Mouse (Mus musculus): ENCODE measurements around the gene Det1. TPM values are rescaled to one million over a fixed set of nuclear protein-coding genes. Genes with fewer than 3 reads are reported as not detected.
A peak's percentile ranks its signal among the peaks of the same experiment; 100 is the strongest.

The Det1 gene
- total and polyA plus RNA-seq, 3 experiments: 15.8 to 16.8 TPM; not detected in 1

DNA sequence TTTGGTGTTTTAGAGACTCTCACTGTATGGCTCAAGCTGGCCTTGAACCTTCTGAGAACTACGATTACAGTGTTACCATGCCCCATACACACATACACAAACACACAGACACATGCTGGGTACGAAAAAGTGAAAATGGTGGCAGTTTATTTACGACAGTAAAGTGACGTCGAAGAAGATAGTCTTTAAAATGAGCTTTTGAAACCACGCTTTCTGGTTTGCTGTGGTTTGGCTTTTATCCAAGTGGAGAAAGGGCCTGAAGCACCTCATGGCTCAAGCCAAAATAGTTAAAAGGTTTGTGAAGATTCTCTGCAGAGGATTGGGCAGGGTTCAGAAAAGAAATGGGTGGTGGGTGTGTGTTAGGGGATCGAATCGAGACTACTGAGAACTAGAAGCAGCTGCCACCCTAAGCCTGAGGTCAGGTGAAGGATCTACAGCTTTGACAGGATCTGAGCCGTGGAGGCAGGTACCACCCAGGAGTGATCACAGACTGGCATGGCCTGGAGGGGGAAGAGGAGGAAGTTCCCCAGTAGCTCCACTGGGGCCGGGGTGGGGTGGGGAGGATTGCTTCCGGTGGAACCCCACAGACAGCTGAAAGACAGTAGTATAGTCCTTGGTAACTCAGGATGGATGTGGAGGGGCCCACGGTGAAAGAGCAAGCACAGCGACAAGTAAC is 53.0 kb downstream of the Det1 start (continued):
- peak; percentile 34; the same call in 1 of the 2 replicates for TF ChIP-seq NELFE (IDR thresholded peaks at IDR 0.05; ENCODE audit: low read depth, low read length)
- TF ChIP-seq EP300 (IDR thresholded peaks at IDR 0.05; ENCODE audit: low read depth in 1 of 2, low read length in 2 of 2): peak in 1 of 2 experiments; percentile 56; a peak in 3 of 4 replicates
- no peak for TF ChIP-seq TCF12 (IDR thresholded peaks at IDR 0.05; ENCODE audit: low read depth, low read length)
- TF ChIP-seq TAL1 (IDR thresholded peaks at IDR 0.05; ENCODE audit: low read length): no peak
- peak; percentile 34; the same call in 1 of the 2 replicates for TF ChIP-seq POLR2AphosphoS2 (IDR thresholded peaks at IDR 0.05; ENCODE audit: low read length)
- TF ChIP-seq SIN3A (IDR thresholded peaks at IDR 0.05; ENCODE audit: low read length): peak; percentile 66
- 0 out of 2 replicates have a peak, but pooled peaks have one; percentile 33 for TF ChIP-seq KAT2A (conservative IDR thresholded peaks at IDR 0.05; ENCODE audit: low read depth, low read length)
- peak; percentile 89; the same call in 1 of the 2 replicates for TF ChIP-seq MYC (IDR thresholded peaks at IDR 0.05; ENCODE audit: low read depth, low read length)
- 0 out of 2 replicates have a peak, but pooled peaks have one; percentile 34 for TF ChIP-seq ZMIZ1 (IDR thresholded peaks at IDR 0.05; ENCODE audit: low read depth, low read length)
- no peak for TF ChIP-seq CHD1 (IDR thresholded peaks at IDR 0.05; ENCODE audit: low read depth, low read length)
- no peak for TF ChIP-seq RAD21 (IDR thresholded peaks at IDR 0.05; ENCODE audit: low read depth, low read length)
- 0 out of 2 replicates have a peak, but pooled peaks have one; percentile 45 for TF ChIP-seq GABPA (IDR thresholded peaks at IDR 0.05; ENCODE audit: low read depth, low read length)
- TF ChIP-seq E2F4 (IDR thresholded peaks at IDR 0.05; ENCODE audit: borderline replicate concordance, low read depth, low read length): 0 out of 2 replicates have a peak, but pooled peaks have one; percentile 34
- no peak for TF ChIP-seq CTCF (IDR thresholded peaks at IDR 0.05 in 2 of 3, conservative IDR thresholded peaks at IDR 0.05 in 1 of 3; ENCODE audit: control insufficient read depth in 1 of 3, insufficient read depth in 1 of 3, low read depth in 2 of 3, low read length in 3 of 3, poor library complexity in 1 of 3, severe bottlenecking in 1 of 3)
- TF ChIP-seq SMC3 (IDR thresholded peaks at IDR 0.05; ENCODE audit: low read depth, low read length): no peak
- TF ChIP-seq HCFC1 (IDR thresholded peaks at IDR 0.05; ENCODE audit: low read depth, low read length): no peak; the same call in 1 of the 2 replicates

DNA sequence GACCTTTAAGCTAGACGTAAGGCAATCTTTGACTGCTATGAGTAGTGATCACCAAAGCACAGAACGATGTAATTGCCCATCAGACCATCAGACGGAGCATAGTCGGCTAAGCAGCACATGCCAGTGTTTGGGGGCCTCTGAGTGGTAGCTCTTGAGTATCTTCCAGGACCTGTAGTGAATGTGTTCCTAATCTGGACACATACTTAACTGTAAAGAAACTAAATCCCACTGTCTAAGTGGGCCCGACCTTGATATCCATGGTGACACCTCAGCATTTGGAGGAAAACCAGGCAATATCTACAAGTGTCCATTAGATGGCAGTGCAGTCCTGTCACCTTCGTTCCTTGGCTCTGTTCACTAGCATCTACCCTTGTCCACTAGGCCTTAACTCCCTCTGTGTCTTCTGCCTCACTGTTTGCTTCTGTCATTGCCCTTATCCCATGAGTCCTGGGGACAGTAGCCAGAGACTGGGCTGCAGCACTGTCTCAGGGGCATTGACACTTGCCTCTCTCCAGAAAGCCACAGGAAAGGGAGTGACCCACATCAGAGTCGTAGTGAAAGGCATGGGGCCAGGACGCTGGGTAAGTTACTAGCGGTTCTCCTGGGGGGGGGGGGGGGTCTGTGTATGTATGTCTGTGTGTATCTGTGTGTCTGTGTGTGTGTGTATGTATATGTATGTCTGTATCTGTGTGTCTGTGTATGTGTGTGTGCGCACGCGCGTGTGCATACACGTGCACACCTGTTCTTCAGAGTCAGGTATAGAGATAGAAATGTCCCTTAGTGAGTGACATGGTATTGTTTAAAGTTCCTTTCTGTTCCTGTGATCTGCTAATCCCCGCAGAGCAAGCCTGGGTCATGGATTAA is 55.5 kb downstream of the Det1 start:
- no peaks in the 10 kb centered on the region for H3K9me3 ChIP-seq (replicated peaks; ENCODE audit: insufficient read depth, low read length)
- no peaks in the 10 kb centered on the region for H3K79me2 ChIP-seq (ENCODE audit: control insufficient read depth, insufficient read depth, low read length, poor library complexity)
- no peak overlapping the region for H3K9ac ChIP-seq (ENCODE audit: control insufficient read depth, low read depth, low read length, poor library complexity, severe bottlenecking)
- peaks cover 13 to 32% of the 10 kb centered on the region in 2 experiments for H3K4me1 ChIP-seq (ENCODE audit: control insufficient read depth in 1 of 2, insufficient read depth in 2 of 2, low read length in 2 of 2)
- peak; percentile 84 for DNase-seq (ENCODE audit: low read depth, low spot score)
- TF ChIP-seq ZC3H11A (IDR thresholded peaks at IDR 0.05; ENCODE audit: low read depth, low read length): peak; percentile 92
- no peak for TF ChIP-seq HCFC1 (IDR thresholded peaks at IDR 0.05; ENCODE audit: low read depth, low read length)
- no peak for TF ChIP-seq JUND (IDR thresholded peaks at IDR 0.05; ENCODE audit: low read depth, low read length)
- TF ChIP-seq ELF1 (IDR thresholded peaks at IDR 0.05; ENCODE audit: low read depth, low read length): no peak
- TF ChIP-seq SMC3 (IDR thresholded peaks at IDR 0.05; ENCODE audit: low read depth, low read length): peak; percentile 92
- peak; percentile 93 for TF ChIP-seq RAD21 (IDR thresholded peaks at IDR 0.05; ENCODE audit: low read depth, low read length)
- no peak for TF ChIP-seq MXI1 (IDR thresholded peaks at IDR 0.05; ENCODE audit: low read depth, low read length)
- peak; percentile 66 to 95 (median 91) for TF ChIP-seq CTCF (IDR thresholded peaks at IDR 0.05 in 2 of 3, conservative IDR thresholded peaks at IDR 0.05 in 1 of 3; ENCODE audit: control insufficient read depth in 1 of 3, insufficient read depth in 1 of 3, low read depth in 2 of 3, low read length in 3 of 3, poor library complexity in 1 of 3, severe bottlenecking in 1 of 3)
- H3K4me3 ChIP-seq (ENCODE audit: control insufficient read depth in 1 of 2, insufficient read depth in 1 of 2, low read depth in 2 of 2, low read length in 2 of 2): no peak overlapping the region
- no peak overlapping the region for H3K27ac ChIP-seq (ENCODE audit: control insufficient read depth, low read depth, low read length)
- H3K36me3 ChIP-seq (ENCODE audit: control insufficient read depth in 1 of 2, insufficient read depth in 2 of 2, low read length in 2 of 2): peaks cover 0 to 25% of the 10 kb centered on the region in 2 experiments; a peak in 3 of 4 replicates
- H3K27me3 ChIP-seq (ENCODE audit: control insufficient read depth in 1 of 2, insufficient read depth in 2 of 2, low read length in 2 of 2): no peaks in the 10 kb centered on the region

All from MEL (cell line).